Mouse (Mus musculus) MEL (cell line): Measurements from ENCODE around the gene P3h4. TPM values are rescaled to one million over a fixed set of nuclear protein-coding genes. Genes with fewer than 3 reads are reported as not detected.

Experiments
- DNase-seq: peaks from one replicate; pipeline ENCODE4 v3.0.0; 2011; ENCODE audit warnings: low read depth, low spot score
- H3K27ac ChIP-seq: 2 replicates; pipeline ENCODE4 v1.5.1; 2012; ENCODE audit warnings: low read depth, mild to moderate bottlenecking, control low read depth, low read length, moderate library complexity; ENCODE audit not compliant: control insufficient read depth
- H3K27me3 ChIP-seq, 2 experiments: fragments of 150-350 bp in 1 of 2; sonication (generic) in 1 of 2; 2 replicates each; pipeline ENCODE4 v1.6.1; 2012; ENCODE audit warnings: low read length in 2 of 2, mild to moderate bottlenecking in 2 of 2, improper control_type of control experiment in 1 of 2, moderate library complexity in 1 of 2; ENCODE audit not compliant: insufficient read depth in 2 of 2, control insufficient read depth in 1 of 2
- H3K36me3 ChIP-seq, 2 experiments: 2 replicates each; pipeline ENCODE4 v1.6.1; 2012 to 2014; ENCODE audit warnings: low read length in 2 of 2, improper control_type of control experiment in 1 of 2, inconsistent platforms in 1 of 2, mild to moderate bottlenecking in 1 of 2; ENCODE audit not compliant: insufficient read depth in 2 of 2, control insufficient read depth in 1 of 2
- H3K4me1 ChIP-seq, 2 experiments: fragments of 150-350 bp in 1 of 2; sonication (generic) in 1 of 2; 2 replicates each; pipeline ENCODE4 v1.6.1; 2012; ENCODE audit warnings: low read length in 2 of 2, improper control_type of control experiment in 1 of 2, mild to moderate bottlenecking in 1 of 2; ENCODE audit not compliant: insufficient read depth in 2 of 2, control insufficient read depth in 1 of 2
- H3K4me3 ChIP-seq, 2 experiments: fragments of 150-350 bp in 1 of 2; sonication (generic) in 1 of 2; 2 replicates each; pipeline ENCODE4 v1.5.1; 2012; ENCODE audit warnings: low read depth in 2 of 2, low read length in 2 of 2, mild to moderate bottlenecking in 2 of 2, moderate library complexity in 2 of 2, control low read depth in 1 of 2, improper control_type of control experiment in 1 of 2; ENCODE audit not compliant: control insufficient read depth in 1 of 2, insufficient read depth in 1 of 2
- H3K79me2 ChIP-seq: 2 replicates; pipeline ENCODE4 v1.6.1; 2012; ENCODE audit warnings: mild to moderate bottlenecking, low read length, moderate library complexity; ENCODE audit not compliant: control insufficient read depth, poor library complexity, insufficient read depth
- H3K9ac ChIP-seq: 2 replicates; pipeline ENCODE4 v1.6.1; 2012; ENCODE audit warnings: low read depth, mild to moderate bottlenecking, control low read depth, low read length, moderate library complexity; ENCODE audit not compliant: control insufficient read depth, poor library complexity, severe bottlenecking
- H3K9me3 ChIP-seq: fragments of 150-350 bp; sonication (generic); replicated peaks from 2 replicates; pipeline ENCODE4 v1.6.1; 2012; ENCODE audit warnings: mild to moderate bottlenecking, low read length, improper control_type of control experiment, moderate library complexity; ENCODE audit not compliant: insufficient read depth
- BHLHE40 ChIP-seq: IDR thresholded peaks from 2 replicates; pipeline ENCODE4 v1.6.1; 2012; ENCODE audit warnings: low read depth, mild to moderate bottlenecking, inconsistent platforms, low read length, improper control_type of control experiment, borderline replicate concordance
- E2F4 ChIP-seq: IDR thresholded peaks from 2 replicates; pipeline ENCODE4 v1.6.1; 2011; ENCODE audit warnings: low read depth, low read length, improper control_type of control experiment, borderline replicate concordance
- GABPA ChIP-seq: IDR thresholded peaks from 2 replicates; pipeline ENCODE4 v1.6.1; 2012; ENCODE audit warnings: low read depth, mild to moderate bottlenecking, inconsistent platforms, low read length, improper control_type of control experiment, moderate library complexity
- GATA1 ChIP-seq: IDR thresholded peaks from 2 replicates; pipeline ENCODE4 v1.6.1; 2011; ENCODE audit warnings: low read depth, low read length, improper control_type of control experiment
- HCFC1 ChIP-seq: IDR thresholded peaks from 2 replicates; pipeline ENCODE4 v1.6.1; 2012; ENCODE audit warnings: low read depth, mild to moderate bottlenecking, inconsistent platforms, low read length, improper control_type of control experiment, moderate library complexity
- KAT2A ChIP-seq: conservative IDR thresholded peaks from 2 replicates; pipeline ENCODE4 v1.6.1; 2012; ENCODE audit warnings: low read depth, low read length, improper control_type of control experiment, inconsistent platforms
- MAZ ChIP-seq: IDR thresholded peaks from 2 replicates; pipeline ENCODE4 v1.6.1; 2012; ENCODE audit warnings: low read depth, mild to moderate bottlenecking, inconsistent platforms, low read length, improper control_type of control experiment
- NELFE ChIP-seq: IDR thresholded peaks from 2 replicates; pipeline ENCODE4 v1.6.1; 2011; ENCODE audit warnings: low read depth, low read length, improper control_type of control experiment
- NRF1 ChIP-seq: IDR thresholded peaks from 2 replicates; pipeline ENCODE4 v1.6.1; 2014; ENCODE audit warnings: low read depth, mild to moderate bottlenecking, inconsistent platforms, low read length, improper control_type of control experiment, moderate library complexity; ENCODE audit not compliant: poor library complexity, insufficient read depth, severe bottlenecking
- POLR2A ChIP-seq, 2 experiments: IDR thresholded peaks; 2 replicates each; pipeline ENCODE4 v1.6.1; 2011 to 2012; ENCODE audit warnings: low read length in 2 of 2, mild to moderate bottlenecking in 2 of 2, control low read depth in 1 of 2, improper control_type of control experiment in 1 of 2, low read depth in 1 of 2, moderate library complexity in 1 of 2; ENCODE audit not compliant: control insufficient read depth in 1 of 2, insufficient read depth in 1 of 2, poor library complexity in 1 of 2
- POLR2AphosphoS2 ChIP-seq: IDR thresholded peaks from 2 replicates; pipeline ENCODE4 v1.6.1; 2011; ENCODE audit warnings: low read length, improper control_type of control experiment
- RCOR1 ChIP-seq: IDR thresholded peaks from 2 replicates; pipeline ENCODE4 v1.6.1; 2012; ENCODE audit warnings: low read depth, mild to moderate bottlenecking, inconsistent platforms, low read length, improper control_type of control experiment
- SMC3 ChIP-seq: IDR thresholded peaks from 2 replicates; pipeline ENCODE4 v1.6.1; 2011; ENCODE audit warnings: low read depth, low read length, improper control_type of control experiment
- TAL1 ChIP-seq: IDR thresholded peaks from 2 replicates; pipeline ENCODE4 v1.6.1; 2012; ENCODE audit warnings: mild to moderate bottlenecking, inconsistent platforms, low read length, moderate library complexity, mixed read lengths
- TBP ChIP-seq: IDR thresholded peaks from 2 replicates; pipeline ENCODE4 v1.8.0; 2011; ENCODE audit warnings: low read depth, low read length, improper control_type of control experiment
- UBTF ChIP-seq: IDR thresholded peaks from 2 replicates; pipeline ENCODE4 v1.6.1; 2012; ENCODE audit warnings: low read depth, mild to moderate bottlenecking, inconsistent platforms, low read length, improper control_type of control experiment, moderate library complexity, borderline replicate concordance; ENCODE audit not compliant: insufficient read depth
- polyA plus RNA-seq, 2 experiments: library from polyadenylated mRNA; stranded (reverse) in 1 of 2; unstranded in 1 of 2; fragments of >175 nt in 1 of 2; fragments of >200 nt in 1 of 2; gene quantifications; 2 replicates each; pipeline versions ENCODE4 v1.2.1 to v1.2.4; 2012; ENCODE audit warnings: low replicate concordance in 2 of 2, low read depth in 1 of 2; ENCODE audit not compliant: insufficient read length in 2 of 2, insufficient read depth in 1 of 2, missing spikeins in 1 of 2
- total RNA-seq: library from RNA; depleted of rRNA; stranded (reverse); fragments of 300-350 nt; gene quantifications from 2 replicates; pipeline ENCODE4 v1.2.3, GENCODE M21; 2012

P3h4 gene
- total and polyA plus RNA-seq, 3 experiments: 0.88 TPM; not detected in 2

DNA sequence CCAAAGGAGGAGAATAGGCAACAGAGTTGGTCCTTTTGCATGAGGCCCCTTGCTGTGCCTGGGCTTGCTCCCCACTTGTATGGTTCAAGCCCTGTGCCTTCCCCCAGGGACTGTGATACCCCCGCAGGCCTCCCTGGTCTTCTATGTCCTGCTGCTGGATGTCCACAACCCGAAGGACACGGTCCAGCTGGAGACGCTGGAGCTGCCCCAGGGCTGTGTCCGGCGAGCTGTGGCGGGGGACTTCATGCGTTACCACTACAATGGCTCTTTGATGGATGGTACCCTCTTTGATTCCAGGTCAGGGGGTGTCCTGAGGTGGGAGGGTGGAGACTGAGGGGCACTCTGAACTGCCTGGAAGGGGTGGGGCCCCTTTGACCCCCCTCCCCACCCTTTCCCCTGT lies 6.9 kb upstream of the P3h4 start:
- Histone ChIP-seq H3K36me3 (peaks cover 0 to 4% of the 10 kb centered on the region in 2 experiments; a peak in 2 of 4 replicates), H3K4me3 (no peak overlapping the region), H3K27me3 (no peaks in the 10 kb centered on the region; a peak in 1 of 4 replicates), H3K9me3 (no peaks in the 10 kb centered on the region), H3K27ac (no peak overlapping the region), H3K9ac (no peak overlapping the region), H3K79me2 (no peaks in the 10 kb centered on the region), H3K4me1 (peaks cover 2 to 8% of the 10 kb centered on the region in 2 experiments)
- no peak for DNase-seq
- no peak for TF ChIP-seq UBTF
- no peak for TF ChIP-seq POLR2AphosphoS2
- TF ChIP-seq GABPA: no peak

DNA sequence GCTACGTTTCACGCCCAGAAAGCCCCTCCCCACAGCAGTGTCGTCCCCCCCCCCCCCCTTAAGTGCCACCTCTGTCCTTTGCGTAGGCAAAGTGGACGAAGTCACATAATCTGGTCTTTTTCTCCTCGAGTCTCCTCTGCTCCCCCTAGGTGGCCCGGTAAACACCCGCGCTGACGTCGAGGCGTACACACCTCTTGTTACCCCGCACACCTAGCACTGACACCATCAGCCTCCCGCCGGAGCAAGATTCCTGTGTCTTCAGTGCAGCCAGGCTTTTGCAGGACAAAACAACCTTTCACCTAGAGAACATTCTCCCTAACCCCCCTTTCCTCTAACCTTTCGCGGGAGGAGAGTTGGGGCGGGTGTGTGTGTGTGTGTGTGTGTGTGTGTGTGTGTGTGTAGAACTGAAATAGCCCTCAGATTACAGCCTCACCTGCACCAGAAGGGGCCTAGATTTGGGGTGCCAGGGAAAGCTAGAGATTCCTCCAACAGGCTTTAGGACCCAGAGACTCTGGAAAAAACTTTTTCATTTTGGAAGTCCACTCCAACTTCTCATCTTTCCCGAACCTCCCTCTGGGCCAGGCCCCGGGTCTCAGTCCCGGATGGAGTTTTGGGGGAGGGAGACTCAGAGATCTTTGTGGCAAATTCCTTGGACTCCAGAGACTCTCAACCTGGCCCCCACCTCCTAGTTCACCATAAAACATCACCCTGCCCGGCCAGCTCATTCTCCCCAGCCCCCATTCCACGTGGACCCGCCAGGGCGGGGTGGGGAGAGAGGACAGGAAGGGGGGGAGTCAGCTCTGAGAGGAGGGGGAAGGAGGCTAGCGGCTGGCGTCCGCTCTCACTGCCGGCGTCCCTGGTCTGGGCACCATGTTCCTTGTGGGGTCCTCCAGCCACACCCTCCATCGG lies 532 bp upstream of the P3h4 start, which contains the start of gene Fkbp10:
TSS of gene Fkbp10 (plus strand) at position 784 of the 909 bp plus-strand sequence.
- H3K4me1 ChIP-seq: no peaks in the 10 kb centered on the region
- H3K9ac ChIP-seq: no peak within 1 kb of the TSS
- H3K4me3 ChIP-seq: peak within 1 kb of the TSS in 1 of 2 experiments; percentile 18; a peak in 1 of 4 replicates
- TF ChIP-seq RCOR1 (no peak), KAT2A (no peak), GATA1 (no peak)
- TF ChIP-seq, all 39 proteins: peak for 0
- no peak for DNase-seq
- Histone ChIP-seq H3K9me3 (no peaks in the 10 kb centered on the region), H3K27ac (no peak within 1 kb of the TSS), H3K36me3 (no peaks in the 10 kb centered on the region), H3K79me2 (no peaks in the 10 kb centered on the region), H3K27me3 (no peaks in the 10 kb centered on the region; a peak in 1 of 4 replicates)

DNA sequence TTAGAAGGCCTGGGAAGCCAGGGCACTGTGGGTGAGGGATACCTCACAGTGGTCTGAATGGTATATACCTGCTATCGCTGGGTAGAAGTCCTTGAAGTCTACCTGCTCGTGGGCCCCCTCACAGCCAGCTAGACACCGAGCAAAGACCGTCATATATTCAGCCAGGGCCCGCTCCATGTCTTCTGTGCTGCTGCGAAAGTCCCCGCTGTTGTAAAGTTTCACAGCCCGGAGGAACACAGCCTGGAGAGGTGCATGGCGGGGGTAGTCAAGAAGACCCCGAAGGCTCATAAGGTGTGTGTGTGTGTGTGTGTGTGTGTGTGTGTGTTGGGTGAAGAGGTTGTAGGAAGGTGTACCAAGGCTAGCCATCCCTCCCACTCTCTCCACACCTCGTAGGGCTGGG lies 1.1 kb downstream of the P3h4 start:
- Histone ChIP-seq H3K27ac (no peak overlapping the region), H3K79me2 (no peaks in the 10 kb centered on the region), H3K9ac (no peak overlapping the region), H3K27me3 (no peaks in the 10 kb centered on the region; a peak in 1 of 4 replicates), H3K4me1 (no peaks in the 10 kb centered on the region), H3K36me3 (no peaks in the 10 kb centered on the region), H3K4me3 (no peak overlapping the region), H3K9me3 (no peaks in the 10 kb centered on the region)
- DNase-seq: no peak
- TF ChIP-seq MAZ: no peak
- TF ChIP-seq BHLHE40: no peak
- TF ChIP-seq UBTF: no peak
- no peak for TF ChIP-seq TAL1
- no peak for TF ChIP-seq TBP
- no peak for TF ChIP-seq SMC3
- TF ChIP-seq E2F4: no peak
- TF ChIP-seq NRF1: no peak
- no peak for TF ChIP-seq POLR2A (IDR thresholded peaks at IDR 0.05; ENCODE audit: control insufficient read depth in 1 of 2, insufficient read depth in 1 of 2, low read depth in 1 of 2, low read length in 2 of 2, poor library complexity in 1 of 2)
- TF ChIP-seq HCFC1: no peak
- TF ChIP-seq NELFE: no peak
